Mouse (Mus musculus) heart, adult 2 months (tissue): ENCODE data around the gene Tenm4.

ENCODE experiments used
- CTCF ChIP-seq: fragments of 200-600 bp; IDR thresholded peaks from 2 replicates; pipeline ENCODE4 v1.8.1; 2022; ENCODE audit warnings: antibody characterized with exemption, mild to moderate bottlenecking, moderate library complexity
- EP300 ChIP-seq: fragments of 200-500 bp; IDR thresholded peaks from 2 replicates; pipeline ENCODE4 v1.6.1; 2011; ENCODE audit warnings: low read depth, low read length, control low read depth; ENCODE audit not compliant: insufficient read depth
- POLR2A ChIP-seq: fragments of 200-500 bp; IDR thresholded peaks from 2 replicates; pipeline ENCODE4 v1.6.1; 2011; ENCODE audit warnings: mild to moderate bottlenecking, low read depth, low read length, control low read depth; ENCODE audit not compliant: insufficient read depth

- TF ChIP-seq CTCF: no peak
- TF ChIP-seq EP300: no peak
- TF ChIP-seq POLR2A: no peak
These were observed 602.7 kb downstream of the Tenm4 start for GRCm38 (mm10) chr7:96773585-96774225.
